Mouse (Mus musculus) megakaryocyte, embryonic 14.5 days (primary cell): Measurements from ENCODE around the gene Nxf1.

Source experiments
- FLI1 ChIP-seq: IDR thresholded peaks from 2 replicates; pipeline ENCODE4 v1.6.1; 2012; ENCODE audit warnings: low read length, inconsistent platforms, mixed read lengths
- GATA1 ChIP-seq: IDR thresholded peaks from 3 replicates; pipeline ENCODE4 v1.6.1; 2012; ENCODE audit warnings: mixed read lengths, low read length, inconsistent platforms, borderline replicate concordance

DNA sequence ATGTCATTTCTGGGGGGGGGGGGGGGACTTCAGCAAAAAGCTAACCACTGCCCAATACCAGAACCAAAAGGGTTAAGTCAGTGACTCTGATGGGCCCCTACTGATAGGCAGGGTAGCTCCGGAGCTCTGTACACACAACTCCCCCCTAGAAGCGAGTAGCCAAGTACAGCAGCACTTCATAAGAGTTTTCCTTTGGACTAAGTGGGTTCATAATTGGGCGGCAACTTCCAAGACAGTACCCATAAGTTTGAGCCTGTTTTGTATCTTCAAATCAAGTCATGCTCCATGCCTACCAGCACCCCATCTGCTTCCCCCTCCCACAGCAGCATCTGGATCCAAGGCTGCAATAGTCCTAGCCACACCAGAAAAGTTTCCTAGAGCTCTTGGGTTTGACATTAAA is 1.2 kb upstream of the Nxf1 start:
- TF ChIP-seq GATA1 (no peak), FLI1 (no peak)
